Mouse (Mus musculus): Measurements from ENCODE around the gene Gm20855. TPM values are rescaled to one million over a fixed set of nuclear protein-coding genes. Genes with fewer than 3 reads are reported as not detected.
"Not testable (repeated sequence)": the region's sequence is repeated elsewhere in the genome, so short reads cannot be mapped to it uniquely, and the experiment has no call there.

Gm20855 gene
- not detected in 2 replicates for polyA plus RNA-seq (2014; fragmentation: Nextera tagmentation; extraction: Ambion mirVana)

GRCm38 (mm10) chrY:35131733-35132132 lies at the start of gene Gm20855:
TSS of gene Gm20855 (minus strand) at chrY:35131833.
- H3K4me2 ChIP-seq (ENCODE audit: low read depth, low read length); H3K9me3 ChIP-seq (ENCODE audit: control insufficient read depth, low read length); H3K4me3 ChIP-seq (ENCODE audit: low read depth, low read length); H3K9ac ChIP-seq (replicated peaks; ENCODE audit: low read depth, low read length); H3K4me1 ChIP-seq (ENCODE audit: control insufficient read depth, insufficient read depth, low read length); ATAC-seq (ENCODE audit: low read depth); H3K36me3 ChIP-seq (ENCODE audit: control insufficient read depth, insufficient read depth, low read length); H3K27ac ChIP-seq (ENCODE audit: low read depth, low read length); H3K27me3 ChIP-seq (ENCODE audit: control insufficient read depth, insufficient read depth, low read length): not testable (repeated sequence)
- WGBS = no CpG with 5 or more reads among the region's 6 CpGs
